Mouse (Mus musculus): Measurements from ENCODE around the gene Spaca5.

The Spaca5 gene

DNA sequence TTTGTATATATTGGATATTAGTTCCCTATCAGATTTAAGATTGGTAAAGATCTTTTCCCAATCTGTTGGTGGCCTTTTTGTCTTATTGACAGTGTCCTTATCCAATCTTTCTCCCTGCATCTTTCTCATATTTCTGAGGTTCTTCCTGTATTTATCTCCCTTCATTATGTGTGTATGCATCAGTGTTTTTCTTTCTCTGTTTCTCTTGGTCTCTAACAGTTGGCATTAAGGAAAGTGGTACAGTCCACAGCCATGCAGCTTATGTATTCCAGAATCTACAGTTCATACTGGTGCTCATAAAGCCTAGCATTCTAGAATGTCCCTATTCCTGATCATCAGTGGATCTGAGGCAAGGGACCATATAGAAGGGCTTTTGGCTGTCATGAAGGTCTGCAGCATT lies at the start of gene Spaca5:
Gene Spaca5 (plus strand): TSS at position 301 of the 400 bp plus-strand sequence.
- DNase-seq, result no peak

DNA sequence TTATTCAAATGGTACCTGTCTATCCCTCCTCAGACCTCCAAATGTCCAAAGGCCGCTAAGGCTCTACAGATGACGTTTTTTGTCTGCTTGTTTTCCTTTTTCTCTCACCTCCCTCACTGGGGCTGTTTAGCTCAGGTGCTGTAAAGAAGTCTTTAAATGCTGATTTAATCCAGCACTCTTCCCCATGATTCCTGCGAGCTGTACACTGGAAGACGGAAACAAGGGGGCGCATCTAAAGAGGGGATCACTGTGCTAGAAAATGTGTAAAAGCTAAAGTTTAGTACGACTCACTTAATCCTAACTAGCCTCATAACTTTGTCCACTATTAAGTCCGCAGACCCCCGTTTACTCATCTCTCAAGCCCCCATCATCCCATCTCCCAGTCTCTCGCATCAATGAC lies 6.7 kb upstream of the Spaca5 start:
- DNase-seq, result no peak

DNA sequence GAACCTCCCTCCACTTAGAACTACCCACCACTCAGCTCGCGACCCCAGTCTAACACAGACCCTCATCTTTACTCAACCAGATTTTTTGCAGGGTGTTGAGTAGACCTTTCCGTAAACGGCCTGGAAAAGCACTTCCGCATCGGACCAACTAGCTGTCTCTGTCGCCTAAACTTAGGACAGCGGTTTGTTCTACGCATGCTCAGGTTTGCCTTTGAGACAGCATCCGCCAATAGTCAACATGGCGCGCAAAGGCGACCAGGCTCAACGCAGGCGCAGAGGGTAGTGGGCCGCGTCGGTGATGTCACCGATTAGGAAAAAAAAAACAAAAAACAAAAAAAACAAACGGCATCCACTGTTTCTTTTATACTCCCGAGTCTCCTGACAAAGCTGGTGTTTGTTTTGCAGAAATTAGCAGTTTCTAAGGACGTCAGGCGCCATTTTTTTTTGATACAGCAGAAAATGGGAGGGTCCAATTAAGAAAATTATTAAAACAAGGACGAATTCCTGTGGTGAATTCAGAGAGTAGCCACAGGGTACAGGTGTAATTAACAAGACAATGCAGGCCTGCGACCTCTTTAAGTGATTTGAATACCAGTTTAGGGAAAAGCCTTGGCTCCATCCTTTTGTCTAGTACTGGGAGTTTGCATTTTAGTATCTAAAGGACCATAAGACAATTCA lies 6.2 kb upstream of the Spaca5 start, which contains the start of gene Zfp182:
Gene Zfp182 (minus strand): TSS at position 451 of the 678 bp plus-strand sequence.
- peak; percentile 91 for DNase-seq

DNA sequence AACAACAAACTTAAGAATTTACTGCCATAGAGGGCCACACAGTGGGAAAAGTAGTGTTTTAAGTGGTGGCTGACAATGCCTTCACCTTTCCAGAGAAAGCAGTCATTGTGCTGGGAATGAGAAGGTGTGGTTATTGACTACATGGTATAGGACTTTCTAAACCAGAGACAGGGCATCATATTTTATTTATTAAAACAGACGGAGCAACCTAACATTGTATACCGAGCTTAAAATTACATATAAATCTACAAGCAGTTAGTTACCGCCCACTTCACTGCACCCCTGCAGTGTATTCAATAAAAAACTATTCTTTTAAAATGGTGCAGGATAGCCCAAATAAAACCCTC lies 5.7 kb upstream of the Spaca5 start:
- DNase-seq, result no peak

DNA sequence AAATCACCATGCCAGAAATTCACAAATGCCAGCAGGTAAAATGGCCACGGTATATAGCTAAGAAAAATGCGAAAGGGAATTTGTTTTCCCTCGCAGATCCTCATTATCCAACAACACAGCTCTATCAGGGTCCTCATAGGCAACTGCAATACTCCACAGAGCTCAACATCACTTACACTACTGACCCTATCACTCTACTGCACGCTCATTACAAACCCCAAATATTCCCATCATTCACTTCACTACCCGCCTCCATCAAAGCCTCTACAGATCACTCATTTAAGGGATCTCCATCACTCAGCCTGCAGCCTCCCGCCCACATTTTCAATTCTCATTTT lies 20.4 kb downstream of the Spaca5 start:
- no peak for DNase-seq

DNA sequence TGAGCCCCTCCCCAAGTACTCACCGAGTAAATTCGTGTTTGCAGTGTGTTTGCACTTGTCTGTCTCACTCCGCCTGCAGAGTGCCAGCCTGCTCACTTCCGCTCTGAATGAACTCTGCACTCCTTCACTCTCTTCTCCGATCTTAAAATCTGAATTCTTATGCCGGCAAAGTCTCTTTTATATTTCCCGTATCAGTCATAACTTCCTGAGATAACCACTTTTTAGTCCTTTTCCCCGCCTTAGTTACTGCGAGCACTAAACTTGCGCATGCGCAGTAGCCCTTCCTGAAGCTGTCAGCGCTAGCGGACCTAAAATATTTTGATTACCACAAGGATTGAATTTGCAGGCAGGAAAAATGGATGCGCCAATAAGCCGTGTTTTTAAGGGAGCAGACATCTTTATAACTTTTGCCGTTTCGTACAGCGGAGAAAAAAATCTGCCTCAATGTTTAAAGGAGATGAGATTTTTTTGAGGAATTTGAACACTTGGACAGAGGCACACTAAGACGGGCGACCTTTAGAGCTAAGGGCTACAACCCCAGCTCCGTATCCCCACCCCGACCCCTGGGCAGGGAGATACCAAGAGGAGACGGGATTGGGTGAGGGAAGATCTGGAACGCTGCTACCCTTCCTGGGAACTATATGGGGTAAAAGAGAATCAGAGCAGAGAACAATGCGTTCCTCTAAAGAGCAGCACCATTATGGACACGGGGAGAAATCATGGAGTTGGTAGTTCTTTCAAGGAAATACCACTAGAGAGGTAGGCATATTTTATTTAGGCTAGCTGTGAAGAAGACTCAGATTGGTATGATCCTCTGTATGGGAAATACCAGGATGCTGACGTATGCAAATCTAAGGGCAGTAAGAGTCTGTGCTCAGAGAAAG lies 21.0 kb downstream of the Spaca5 start, which contains the start of gene Zfp300:
Gene Zfp300 (minus strand): TSS at position 545 of the 884 bp plus-strand sequence.
- DNase-seq, result peak; percentile 74

DNA sequence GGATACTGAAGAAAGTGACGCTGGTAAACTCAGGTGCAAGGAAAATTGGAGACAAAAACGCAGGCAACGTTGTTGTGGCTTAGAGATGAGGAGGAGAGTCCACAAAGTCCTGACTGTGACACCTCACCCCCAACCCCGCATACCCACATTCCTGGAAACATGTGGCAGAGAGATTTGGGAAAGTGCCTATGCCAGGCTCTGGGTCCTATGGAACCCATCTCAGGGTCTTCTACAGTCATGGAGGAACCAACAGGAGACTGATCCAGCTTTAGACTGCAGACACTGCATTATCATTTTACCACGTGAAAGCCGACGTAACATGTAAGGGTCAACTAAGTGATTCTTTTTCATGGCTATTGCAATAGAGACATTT lies 21.6 kb downstream of the Spaca5 start:
- no peak for DNase-seq

DNA sequence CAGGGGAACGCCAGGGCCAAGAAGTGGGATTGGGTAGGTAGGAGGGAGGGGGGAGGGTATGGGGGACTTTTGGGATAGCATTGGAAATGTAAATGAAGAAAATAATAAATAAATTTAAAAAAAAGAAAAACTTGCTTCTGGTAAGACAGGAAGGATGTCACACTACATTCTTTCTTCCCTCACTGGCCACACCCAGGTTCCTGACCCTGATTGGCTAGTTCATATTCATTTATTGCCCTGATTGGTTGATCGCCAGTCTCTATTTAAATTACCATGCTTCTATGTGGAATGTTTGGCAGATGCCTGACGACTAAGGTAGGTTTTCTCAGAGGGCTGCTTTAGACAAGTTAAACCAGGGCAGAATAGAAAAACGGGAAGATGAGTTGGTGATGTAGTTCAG lies 47.3 kb downstream of the Spaca5 start, which contains the start of gene Ssxa1:
Gene Ssxa1 (plus strand): TSS at position 301 of the 400 bp plus-strand sequence.
- no peak for DNase-seq
